Mouse (Mus musculus): ENCODE results near the gene Art5.

DNA sequence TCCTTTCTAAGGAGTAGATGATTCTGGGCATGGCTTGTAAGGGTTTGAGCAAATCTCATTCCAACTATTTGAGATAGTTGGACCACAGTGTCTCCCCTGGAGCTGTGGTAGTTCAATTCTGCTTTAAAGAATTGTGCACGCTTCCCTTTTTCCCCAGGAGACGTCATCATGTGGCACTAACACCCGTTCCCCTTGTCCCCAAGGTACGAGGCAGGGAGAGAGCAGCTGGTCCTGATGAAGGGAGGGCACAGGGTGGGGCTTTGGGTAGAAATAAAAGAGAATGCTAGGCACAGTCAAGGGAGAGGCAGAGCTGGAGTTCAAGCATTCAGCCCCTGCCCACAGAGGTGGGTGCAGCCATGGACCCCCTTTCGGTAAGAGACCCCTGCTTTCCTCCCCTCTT, 26.5 kb downstream of the Art5 start, which contains the start of gene Trpc2:
- TF ChIP-seq E2F4 (IDR thresholded peaks at IDR 0.05; ENCODE audit: borderline replicate concordance, low read depth, low read length) (no peak), POLR2A (IDR thresholded peaks at IDR 0.05; ENCODE audit: control insufficient read depth in 1 of 2, insufficient read depth in 1 of 2, low read depth in 1 of 2, low read length in 2 of 2, poor library complexity in 1 of 2) (no peak), CTCF (IDR thresholded peaks at IDR 0.05 in 2 of 3, conservative IDR thresholded peaks at IDR 0.05 in 1 of 3; ENCODE audit: control insufficient read depth in 1 of 3, insufficient read depth in 1 of 3, low read depth in 2 of 3, low read length in 3 of 3, poor library complexity in 1 of 3, severe bottlenecking in 1 of 3) (no peak), ETS1 (IDR thresholded peaks at IDR 0.05; ENCODE audit: low read depth, low read length) (no peak), UBTF (IDR thresholded peaks at IDR 0.05; ENCODE audit: borderline replicate concordance, insufficient read depth, low read depth, low read length) (no peak), GABPA (IDR thresholded peaks at IDR 0.05; ENCODE audit: low read depth, low read length) (no peak), USF2 (IDR thresholded peaks at IDR 0.05; ENCODE audit: borderline replicate concordance in 1 of 2, insufficient read depth in 1 of 2, low read depth in 1 of 2, low read length in 2 of 2) (no peak), ZNF384 (IDR thresholded peaks at IDR 0.05; ENCODE audit: low read depth, low read length) (no peak), EP300 (IDR thresholded peaks at IDR 0.05; ENCODE audit: low read depth in 1 of 2, low read length in 2 of 2) (no peak), ZC3H11A (IDR thresholded peaks at IDR 0.05; ENCODE audit: low read depth, low read length) (no peak), POLR2AphosphoS2 (IDR thresholded peaks at IDR 0.05; ENCODE audit: low read length) (no peak), SMC3 (IDR thresholded peaks at IDR 0.05; ENCODE audit: low read depth, low read length) (no peak), HCFC1 (IDR thresholded peaks at IDR 0.05; ENCODE audit: low read depth, low read length) (no peak)
